Mouse (Mus musculus): ENCODE measurements around the gene Rxfp1.

DNA sequence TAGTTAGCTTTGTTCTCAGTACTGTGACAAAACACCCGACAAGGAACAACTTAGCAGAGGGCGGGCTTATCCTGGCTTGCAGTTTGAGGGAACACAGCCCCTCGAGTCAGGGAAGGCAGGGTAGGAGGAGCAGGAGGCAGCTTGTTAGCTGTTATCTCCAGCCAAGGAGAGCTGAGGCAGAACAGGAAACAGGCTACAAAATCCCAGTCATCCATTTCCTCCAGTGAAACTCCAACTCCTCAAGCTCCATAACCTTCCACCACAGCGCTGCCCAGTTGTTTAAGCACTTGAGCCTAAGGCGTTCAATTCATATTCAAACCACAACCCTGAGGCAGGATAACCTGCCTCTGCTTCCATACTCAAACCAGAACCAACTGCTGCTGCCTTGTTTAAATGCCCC lies 63.0 kb downstream of the Rxfp1 start:
- TF ChIP-seq CTCF (IDR thresholded peaks at IDR 0.05) (no peak), EP300 (IDR thresholded peaks at IDR 0.05) (no peak)
